Mouse (Mus musculus) MEL (cell line): ENCODE data around the gene Atp1a1. TPM values are rescaled to one million over a fixed set of nuclear protein-coding genes. Genes with fewer than 3 reads are reported as not detected.

Source experiments
- DNase-seq: peaks from one replicate; pipeline ENCODE4 v3.0.0; 2011; ENCODE audit warnings: low read depth, low spot score
- H3K27ac ChIP-seq: 2 replicates; pipeline ENCODE4 v1.5.1; 2012; ENCODE audit warnings: low read depth, mild to moderate bottlenecking, control low read depth, low read length, moderate library complexity; ENCODE audit not compliant: control insufficient read depth
- H3K27me3 ChIP-seq, 2 experiments: fragments of 150-350 bp in 1 of 2; sonication (generic) in 1 of 2; 2 replicates each; pipeline ENCODE4 v1.6.1; 2012; ENCODE audit warnings: low read length in 2 of 2, mild to moderate bottlenecking in 2 of 2, improper control_type of control experiment in 1 of 2, moderate library complexity in 1 of 2; ENCODE audit not compliant: insufficient read depth in 2 of 2, control insufficient read depth in 1 of 2
- H3K36me3 ChIP-seq, 2 experiments: 2 replicates each; pipeline ENCODE4 v1.6.1; 2012 to 2014; ENCODE audit warnings: low read length in 2 of 2, improper control_type of control experiment in 1 of 2, inconsistent platforms in 1 of 2, mild to moderate bottlenecking in 1 of 2; ENCODE audit not compliant: insufficient read depth in 2 of 2, control insufficient read depth in 1 of 2
- H3K4me1 ChIP-seq, 2 experiments: fragments of 150-350 bp in 1 of 2; sonication (generic) in 1 of 2; 2 replicates each; pipeline ENCODE4 v1.6.1; 2012; ENCODE audit warnings: low read length in 2 of 2, improper control_type of control experiment in 1 of 2, mild to moderate bottlenecking in 1 of 2; ENCODE audit not compliant: insufficient read depth in 2 of 2, control insufficient read depth in 1 of 2
- H3K4me3 ChIP-seq, 2 experiments: fragments of 150-350 bp in 1 of 2; sonication (generic) in 1 of 2; 2 replicates each; pipeline ENCODE4 v1.5.1; 2012; ENCODE audit warnings: low read depth in 2 of 2, low read length in 2 of 2, mild to moderate bottlenecking in 2 of 2, moderate library complexity in 2 of 2, control low read depth in 1 of 2, improper control_type of control experiment in 1 of 2; ENCODE audit not compliant: control insufficient read depth in 1 of 2, insufficient read depth in 1 of 2
- H3K79me2 ChIP-seq: 2 replicates; pipeline ENCODE4 v1.6.1; 2012; ENCODE audit warnings: mild to moderate bottlenecking, low read length, moderate library complexity; ENCODE audit not compliant: control insufficient read depth, poor library complexity, insufficient read depth
- H3K9ac ChIP-seq: 2 replicates; pipeline ENCODE4 v1.6.1; 2012; ENCODE audit warnings: low read depth, mild to moderate bottlenecking, control low read depth, low read length, moderate library complexity; ENCODE audit not compliant: control insufficient read depth, poor library complexity, severe bottlenecking
- H3K9me3 ChIP-seq: fragments of 150-350 bp; sonication (generic); replicated peaks from 2 replicates; pipeline ENCODE4 v1.6.1; 2012; ENCODE audit warnings: mild to moderate bottlenecking, low read length, improper control_type of control experiment, moderate library complexity; ENCODE audit not compliant: insufficient read depth
- BHLHE40 ChIP-seq: IDR thresholded peaks from 2 replicates; pipeline ENCODE4 v1.6.1; 2012; ENCODE audit warnings: low read depth, mild to moderate bottlenecking, inconsistent platforms, low read length, improper control_type of control experiment, borderline replicate concordance
- CHD1 ChIP-seq: IDR thresholded peaks from 2 replicates; pipeline ENCODE4 v1.6.1; 2012; ENCODE audit warnings: low read depth, mild to moderate bottlenecking, inconsistent platforms, low read length, improper control_type of control experiment
- CHD2 ChIP-seq: IDR thresholded peaks from 2 replicates; pipeline ENCODE4 v1.6.1; 2011; ENCODE audit warnings: low read length, improper control_type of control experiment
- EP300 ChIP-seq, 2 experiments: IDR thresholded peaks; 2 replicates each; pipeline ENCODE4 v1.6.1; 2011; ENCODE audit warnings: improper control_type of control experiment in 2 of 2, low read length in 2 of 2, low read depth in 1 of 2, mild to moderate bottlenecking in 1 of 2
- ETS1 ChIP-seq: IDR thresholded peaks from 2 replicates; pipeline ENCODE4 v1.6.1; 2012; ENCODE audit warnings: low read depth, mild to moderate bottlenecking, inconsistent platforms, low read length, improper control_type of control experiment, moderate library complexity
- GABPA ChIP-seq: IDR thresholded peaks from 2 replicates; pipeline ENCODE4 v1.6.1; 2012; ENCODE audit warnings: low read depth, mild to moderate bottlenecking, inconsistent platforms, low read length, improper control_type of control experiment, moderate library complexity
- GATA1 ChIP-seq: IDR thresholded peaks from 2 replicates; pipeline ENCODE4 v1.6.1; 2011; ENCODE audit warnings: low read depth, low read length, improper control_type of control experiment
- MAFK ChIP-seq: IDR thresholded peaks from 2 replicates; pipeline ENCODE4 v1.6.1; 2011; ENCODE audit warnings: low read depth, mild to moderate bottlenecking, low read length, improper control_type of control experiment, borderline replicate concordance
- MAX ChIP-seq: IDR thresholded peaks from 2 replicates; pipeline ENCODE4 v1.6.1; 2011; ENCODE audit warnings: low read length, improper control_type of control experiment
- MXI1 ChIP-seq: IDR thresholded peaks from 2 replicates; pipeline ENCODE4 v1.6.1; 2011; ENCODE audit warnings: mild to moderate bottlenecking, low read depth, low read length, improper control_type of control experiment
- MYC ChIP-seq: IDR thresholded peaks from 2 replicates; pipeline ENCODE4 v1.6.1; 2011; ENCODE audit warnings: low read depth, mild to moderate bottlenecking, low read length, improper control_type of control experiment, moderate library complexity
- POLR2A ChIP-seq, 2 experiments: IDR thresholded peaks; 2 replicates each; pipeline ENCODE4 v1.6.1; 2011 to 2012; ENCODE audit warnings: low read length in 2 of 2, mild to moderate bottlenecking in 2 of 2, control low read depth in 1 of 2, improper control_type of control experiment in 1 of 2, low read depth in 1 of 2, moderate library complexity in 1 of 2; ENCODE audit not compliant: control insufficient read depth in 1 of 2, insufficient read depth in 1 of 2, poor library complexity in 1 of 2
- POLR2AphosphoS2 ChIP-seq: IDR thresholded peaks from 2 replicates; pipeline ENCODE4 v1.6.1; 2011; ENCODE audit warnings: low read length, improper control_type of control experiment
- POLR2AphosphoS5 ChIP-seq: IDR thresholded peaks from 2 replicates; pipeline ENCODE4 v1.6.1; 2012; ENCODE audit warnings: low read depth, borderline replicate concordance, mild to moderate bottlenecking, inconsistent platforms, low read length, moderate library complexity, mixed read lengths
- RCOR1 ChIP-seq: IDR thresholded peaks from 2 replicates; pipeline ENCODE4 v1.6.1; 2012; ENCODE audit warnings: low read depth, mild to moderate bottlenecking, inconsistent platforms, low read length, improper control_type of control experiment
- SIN3A ChIP-seq: IDR thresholded peaks from 2 replicates; pipeline ENCODE4 v1.6.1; 2012; ENCODE audit warnings: low read length, improper control_type of control experiment, inconsistent platforms
- SMC3 ChIP-seq: IDR thresholded peaks from 2 replicates; pipeline ENCODE4 v1.6.1; 2011; ENCODE audit warnings: low read depth, low read length, improper control_type of control experiment
- TAL1 ChIP-seq: IDR thresholded peaks from 2 replicates; pipeline ENCODE4 v1.6.1; 2012; ENCODE audit warnings: mild to moderate bottlenecking, inconsistent platforms, low read length, moderate library complexity, mixed read lengths
- TBP ChIP-seq: IDR thresholded peaks from 2 replicates; pipeline ENCODE4 v1.8.0; 2011; ENCODE audit warnings: low read depth, low read length, improper control_type of control experiment
- UBTF ChIP-seq: IDR thresholded peaks from 2 replicates; pipeline ENCODE4 v1.6.1; 2012; ENCODE audit warnings: low read depth, mild to moderate bottlenecking, inconsistent platforms, low read length, improper control_type of control experiment, moderate library complexity, borderline replicate concordance; ENCODE audit not compliant: insufficient read depth
- USF2 ChIP-seq, 2 experiments: IDR thresholded peaks; 2 replicates each; pipeline ENCODE4 v1.6.1; 2011 to 2012; ENCODE audit warnings: improper control_type of control experiment in 2 of 2, low read length in 2 of 2, borderline replicate concordance in 1 of 2, inconsistent platforms in 1 of 2, low read depth in 1 of 2, mild to moderate bottlenecking in 1 of 2; ENCODE audit not compliant: insufficient read depth in 1 of 2
- ZC3H11A ChIP-seq: IDR thresholded peaks from 2 replicates; pipeline ENCODE4 v1.6.1; 2012; ENCODE audit warnings: low read depth, mild to moderate bottlenecking, inconsistent platforms, low read length, improper control_type of control experiment
- ZKSCAN1 ChIP-seq: IDR thresholded peaks from 2 replicates; pipeline ENCODE4 v1.6.1; 2012; ENCODE audit warnings: low read depth, mild to moderate bottlenecking, inconsistent platforms, low read length, improper control_type of control experiment, moderate library complexity
- ZMIZ1 ChIP-seq: IDR thresholded peaks from 2 replicates; pipeline ENCODE4 v1.6.1; 2012; ENCODE audit warnings: low read depth, mild to moderate bottlenecking, inconsistent platforms, low read length, improper control_type of control experiment, moderate library complexity
- ZNF384 ChIP-seq: IDR thresholded peaks from 2 replicates; pipeline ENCODE4 v1.6.1; 2012; ENCODE audit warnings: low read depth, mild to moderate bottlenecking, inconsistent platforms, low read length, improper control_type of control experiment
- polyA plus RNA-seq, 2 experiments: library from polyadenylated mRNA; stranded (reverse) in 1 of 2; unstranded in 1 of 2; fragments of >175 nt in 1 of 2; fragments of >200 nt in 1 of 2; gene quantifications; 2 replicates each; pipeline versions ENCODE4 v1.2.1 to v1.2.4; 2012; ENCODE audit warnings: low replicate concordance in 2 of 2, low read depth in 1 of 2; ENCODE audit not compliant: insufficient read length in 2 of 2, insufficient read depth in 1 of 2, missing spikeins in 1 of 2
- total RNA-seq: library from RNA; depleted of rRNA; stranded (reverse); fragments of 300-350 nt; gene quantifications from 2 replicates; pipeline ENCODE4 v1.2.3, GENCODE M21; 2012

The Atp1a1 gene
- total and polyA plus RNA-seq, 3 experiments = 136 to 174 TPM; not detected in 1

DNA sequence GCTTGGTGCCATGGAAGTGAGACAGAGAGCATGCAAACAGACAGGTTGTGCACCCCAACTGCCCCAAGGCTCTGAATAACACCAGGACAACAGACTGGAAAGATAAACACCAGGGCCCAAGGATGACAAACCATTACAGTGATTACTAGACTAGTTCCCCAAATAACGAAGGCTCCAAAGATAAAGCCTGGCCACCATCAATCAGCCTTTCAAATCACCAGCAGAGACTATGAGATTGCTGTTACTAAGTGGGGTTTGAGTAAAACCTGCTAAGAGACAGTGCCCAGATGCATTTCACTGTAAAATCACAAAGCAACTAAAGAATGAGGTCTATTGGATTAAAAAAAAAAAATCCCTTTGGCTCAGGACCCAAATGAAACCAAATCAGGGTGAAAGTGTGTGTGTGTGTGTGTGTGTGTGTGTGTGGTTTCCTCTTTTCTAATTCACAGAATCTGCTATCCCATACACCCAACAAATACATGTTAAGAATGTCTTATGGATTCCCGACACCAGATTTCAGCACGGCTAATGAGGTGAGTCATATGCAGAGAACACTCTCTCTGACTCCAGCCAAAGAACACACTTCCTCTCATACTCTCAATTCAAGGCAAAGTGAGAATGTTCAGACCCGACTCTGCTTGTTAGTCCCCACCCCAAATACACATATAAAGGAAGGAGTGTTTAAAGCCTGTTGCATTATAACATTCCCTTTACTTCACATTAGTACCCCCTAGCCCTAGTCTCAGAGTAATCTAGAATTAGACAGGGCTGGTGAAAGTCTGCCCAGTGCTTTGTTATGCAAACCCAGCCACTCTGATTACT is 4.4 kb downstream of the Atp1a1 start:
- Histone ChIP-seq H3K27ac (no peak overlapping the region), H3K9ac (no peak overlapping the region), H3K79me2 (peaks cover 31% of the 10 kb centered on the region), H3K27me3 (no peaks in the 10 kb centered on the region), H3K9me3 (no peaks in the 10 kb centered on the region), H3K4me1 (peaks cover 16 to 42% of the 10 kb centered on the region in 2 experiments), H3K36me3 (peaks cover 0 to 53% of the 10 kb centered on the region in 2 experiments; a peak in 2 of 4 replicates), H3K4me3 (no peak overlapping the region)
- peak; percentile 54 for DNase-seq
- TF ChIP-seq RCOR1 = peak; percentile 95
- no peak for TF ChIP-seq ZC3H11A
- peak; percentile 69 for TF ChIP-seq GATA1
- 0 out of 2 replicates have a peak, but pooled peaks have one; percentile 23 for TF ChIP-seq SIN3A
- TF ChIP-seq TAL1 = peak; percentile 45
- TF ChIP-seq POLR2AphosphoS5 = no peak
- peak; percentile 33; the same call in 1 of the 2 replicates for TF ChIP-seq MXI1
- TF ChIP-seq MAFK = no peak
- 0 out of 2 replicates have a peak, but pooled peaks have one; percentile 4 for TF ChIP-seq ETS1
- peak; percentile 22 to 41; a peak in 3 of 4 replicates for TF ChIP-seq EP300 (IDR thresholded peaks at IDR 0.05; ENCODE audit: low read depth in 1 of 2, low read length in 2 of 2)

DNA sequence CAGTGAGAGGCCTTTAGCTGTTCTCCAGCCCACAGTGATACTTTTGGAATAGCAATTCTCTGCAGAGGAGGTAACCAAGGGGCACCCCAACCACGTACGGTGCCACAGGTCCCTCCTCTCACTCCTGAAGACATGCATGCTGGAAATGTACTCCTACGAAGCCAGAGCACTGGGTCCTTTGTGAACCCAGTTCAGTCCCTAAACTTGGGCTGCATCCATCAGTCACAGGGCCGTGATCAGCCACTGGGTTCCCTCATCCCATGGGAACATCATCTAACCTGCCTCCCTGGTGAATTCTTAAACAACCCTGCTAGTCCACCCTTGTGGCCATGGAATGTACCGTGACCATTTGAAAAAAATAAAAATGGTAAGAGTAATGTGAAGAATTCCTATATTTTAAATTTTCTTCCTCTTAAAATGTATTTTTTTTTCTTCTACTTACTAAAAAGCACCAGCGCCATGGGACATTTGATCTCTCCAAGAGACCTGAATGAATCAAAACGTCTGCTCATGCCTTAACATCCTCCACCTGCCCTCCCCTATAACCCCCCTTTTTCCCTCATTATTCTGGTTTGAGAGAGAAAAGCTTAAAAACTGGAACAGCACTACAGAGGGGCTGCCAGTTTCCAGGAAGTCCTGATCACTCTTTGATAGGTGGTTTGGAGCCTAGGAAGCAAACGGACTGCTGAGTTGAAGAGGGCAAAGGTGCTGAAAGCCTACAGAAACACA is 5.1 kb downstream of the Atp1a1 start:
- H3K79me2 ChIP-seq = peaks cover 31% of the 10 kb centered on the region
- H3K4me3 ChIP-seq = no peak overlapping the region
- peaks cover 16 to 42% of the 10 kb centered on the region in 2 experiments for H3K4me1 ChIP-seq
- H3K9ac ChIP-seq = no peak overlapping the region
- H3K36me3 ChIP-seq = peaks cover 0 to 52% of the 10 kb centered on the region in 2 experiments; a peak in 2 of 4 replicates
- TF ChIP-seq USF2 (IDR thresholded peaks at IDR 0.05; ENCODE audit: borderline replicate concordance in 1 of 2, insufficient read depth in 1 of 2, low read depth in 1 of 2, low read length in 2 of 2) (no peak), POLR2AphosphoS5 (no peak), TBP (no peak), SMC3 (no peak), MYC (no peak), CHD1 (no peak), POLR2AphosphoS2 (no peak), ZKSCAN1 (no peak), BHLHE40 (no peak), ZMIZ1 (no peak), GATA1 (no peak), EP300 (IDR thresholded peaks at IDR 0.05; ENCODE audit: low read depth in 1 of 2, low read length in 2 of 2) (no peak), POLR2A (IDR thresholded peaks at IDR 0.05; ENCODE audit: control insufficient read depth in 1 of 2, insufficient read depth in 1 of 2, low read depth in 1 of 2, low read length in 2 of 2, poor library complexity in 1 of 2) (no peak), MXI1 (no peak), CHD2 (no peak), UBTF (no peak), ZNF384 (no peak), GABPA (no peak), MAX (no peak)
- H3K27me3 ChIP-seq = no peaks in the 10 kb centered on the region
- no peak for DNase-seq
- no peak overlapping the region for H3K27ac ChIP-seq
- H3K9me3 ChIP-seq = no peaks in the 10 kb centered on the region
